Mouse (Mus musculus) C2C12 (cell line): ENCODE measurements around the gene Rpl18a. TPM values are rescaled to one million over a fixed set of nuclear protein-coding genes. Genes with fewer than 3 reads are reported as not detected.

Source experiments
- H3K27me3 ChIP-seq: one replicate; pipeline ENCODE4 v1.6.1; 2011; ENCODE audit not compliant: control insufficient read depth, insufficient read depth, insufficient read length
- H3K36me3 ChIP-seq: one replicate; pipeline ENCODE4 v1.6.1; 2011; ENCODE audit not compliant: control insufficient read depth, insufficient read depth
- H3K4me3 ChIP-seq: one replicate; pipeline ENCODE4 v1.5.1; 2011; ENCODE audit warnings: mild to moderate bottlenecking, control low read depth; ENCODE audit not compliant: poor library complexity, insufficient read depth, severe bottlenecking
- H3K79me2 ChIP-seq: one replicate; pipeline ENCODE4 v1.6.1; 2011; ENCODE audit not compliant: control insufficient read depth, insufficient read depth
- H3K79me3 ChIP-seq: one replicate; pipeline ENCODE4 v1.6.1; 2011; ENCODE audit warnings: low read depth, control low read depth
- H3ac ChIP-seq: one replicate; pipeline ENCODE3; 2011; ENCODE audit warnings: low read depth; ENCODE audit not compliant: control insufficient read depth, insufficient read length
- CEBPB ChIP-seq: IDR thresholded peaks from one replicate; pipeline ENCODE4 v1.6.1; 2011; ENCODE audit warnings: low read depth, mild to moderate bottlenecking, control low read depth, moderate library complexity
- CTCF ChIP-seq: IDR thresholded peaks from one replicate; pipeline ENCODE4 v1.5.1; 2011; ENCODE audit not compliant: control insufficient read depth, insufficient read depth, insufficient read length
- FOSL1 ChIP-seq: IDR thresholded peaks from one replicate; pipeline ENCODE4 v1.8.0; 2011; ENCODE audit warnings: mild to moderate bottlenecking, low read length; ENCODE audit not compliant: poor library complexity, insufficient read depth, severe bottlenecking
- MAX ChIP-seq: IDR thresholded peaks from one replicate; pipeline ENCODE4 v1.6.1; 2011; ENCODE audit warnings: mild to moderate bottlenecking, control low read depth
- MYOD1 ChIP-seq: IDR thresholded peaks from one replicate; pipeline ENCODE4 v1.6.1; 2011; ENCODE audit warnings: low read depth; ENCODE audit not compliant: control insufficient read depth, insufficient read length
- MYOG ChIP-seq: IDR thresholded peaks from one replicate; pipeline ENCODE4 v1.6.1; 2011; ENCODE audit not compliant: control insufficient read depth, insufficient read length; ENCODE audit errors: extremely low read depth
- USF1 ChIP-seq: IDR thresholded peaks from one replicate; pipeline ENCODE4 v1.6.1; 2011; ENCODE audit warnings: low read depth, mild to moderate bottlenecking, control low read depth, moderate library complexity
- polyA plus RNA-seq: library from polyadenylated mRNA; unstranded; fragments of >200 nt; fragmentation: generic; extraction: Trizol; gene quantifications from one replicate; pipeline ENCODE4 v1.2.1, GENCODE M21; 2012; ENCODE audit warnings: missing spikeins

Gene Rpl18a
- polyA plus RNA-seq, 1 experiment, result 4,918 TPM

GRCm38 (mm10) chr8:70894771-70895545 lies 2.3 kb downstream of the Rpl18a start:
- no peaks in the 10 kb centered on the region for H3K27me3 ChIP-seq
- H3K4me3 ChIP-seq, result peak overlapping the region; percentile 82

GRCm38 (mm10) chr8:70894385-70894720 lies 2.9 kb downstream of the Rpl18a start:
- Histone ChIP-seq H3K4me3 (no peak overlapping the region), H3K79me2 (peaks cover 27% of the 10 kb centered on the region), H3K36me3 (peaks cover 38% of the 10 kb centered on the region), H3K27me3 (no peaks in the 10 kb centered on the region), H3ac (no peak overlapping the region), H3K79me3 (peaks cover 13% of the 10 kb centered on the region)
- TF ChIP-seq MYOG (no peak), FOSL1 (no peak), CTCF (no peak), USF1 (no peak), MYOD1 (no peak), CEBPB (no peak), MAX (no peak)

More at GRCm38 (mm10) chr8:70894771-70895545, 2.3 kb downstream of the Rpl18a start:
- TF ChIP-seq CTCF (no peak), FOSL1 (no peak), MYOG (no peak), USF1 (no peak), MAX (no peak), CEBPB (no peak), MYOD1 (no peak)
- H3K79me2 ChIP-seq, result peaks cover 27% of the 10 kb centered on the region
- peaks cover 13% of the 10 kb centered on the region for H3K79me3 ChIP-seq
- peak overlapping the region; percentile 59 for H3ac ChIP-seq
- H3K36me3 ChIP-seq, result peaks cover 38% of the 10 kb centered on the region

- Histone ChIP-seq H3K36me3 (peaks cover 38% of the 10 kb centered on the region), H3K79me2 (peaks cover 27% of the 10 kb centered on the region), H3K4me3 (no peak overlapping the region), H3ac (no peak overlapping the region), H3K27me3 (no peaks in the 10 kb centered on the region), H3K79me3 (peaks cover 13% of the 10 kb centered on the region)
- no peak for TF ChIP-seq MYOG
- no peak for TF ChIP-seq CEBPB
- no peak for TF ChIP-seq CTCF
- TF ChIP-seq USF1, result no peak
- no peak for TF ChIP-seq MAX
- TF ChIP-seq MYOD1, result no peak
- TF ChIP-seq FOSL1, result no peak
These were observed 3.4 kb downstream of the Rpl18a start for GRCm38 (mm10) chr8:70893656-70894384.

GRCm38 (mm10) chr8:70892896-70893655 lies 4.1 kb downstream of the Rpl18a start:
- Histone ChIP-seq H3K79me2 (peaks cover 27% of the 10 kb centered on the region), H3K79me3 (peaks cover 13% of the 10 kb centered on the region), H3K27me3 (no peaks in the 10 kb centered on the region), H3K36me3 (peaks cover 38% of the 10 kb centered on the region), H3K4me3 (no peak overlapping the region), H3ac (no peak overlapping the region)
- TF ChIP-seq CTCF (no peak), MYOD1 (no peak), CEBPB (no peak), USF1 (no peak), MYOG (no peak), FOSL1 (no peak), MAX (no peak)

- Histone ChIP-seq H3K79me2 (peaks cover 27% of the 10 kb centered on the region), H3ac (no peak within 1 kb of the TSS), H3K4me3 (no peak within 1 kb of the TSS), H3K79me3 (peaks cover 13% of the 10 kb centered on the region), H3K27me3 (no peaks in the 10 kb centered on the region), H3K36me3 (peaks cover 38% of the 10 kb centered on the region)
- no peak for TF ChIP-seq CEBPB
- TF ChIP-seq MYOG, result no peak
- TF ChIP-seq USF1, result no peak
- no peak for TF ChIP-seq CTCF
- no peak for TF ChIP-seq MAX
- TF ChIP-seq FOSL1, result no peak
- no peak for TF ChIP-seq MYOD1
These were observed 5.0 kb downstream of the Rpl18a start, which contains the start of gene Slc5a5 for GRCm38 (mm10) chr8:70892022-70892895. TSS of gene Slc5a5 (minus strand) at chr8:70892757.
